ENCODE assay signal across 10 mouse cellular contexts in genomic region chr13:110318746-110319145, GRCm38 (mm10). TPM values are rescaled to one million over a fixed set of nuclear protein-coding genes. Genes with fewer than 3 reads are reported as not detected.
DNase-seq lines count a peak whose midpoint lies in the region; ATAC-seq and TF ChIP-seq lines count a peak whose summit lies in the region.
"Had no signal": no experiment of that assay in that cellular context is flagged by ENCODE, and none has a peak within 500 bp of the region (broad histone marks: within the 10 kb centered on the region; RNA-seq: fewer than 3 reads in every experiment).

No protein-coding gene starts in this region.

- no peak overlapping the region for H3K9ac ChIP-seq in hindbrain, postnatal 0 days (replicated peaks; ENCODE audit: low read length)
- no peak overlapping the region for H3K9ac ChIP-seq in MEL (ENCODE audit: control insufficient read depth, low read depth, low read length, poor library complexity, severe bottlenecking)
- H3K9ac ChIP-seq: liver, embryonic 13.5 days; neural tube, embryonic 15.5 days had no signal

- no peaks in the 10 kb centered on the region for H3K4me1 ChIP-seq in hindbrain, postnatal 0 days (ENCODE audit: insufficient read depth, low read length)
- H3K4me1 ChIP-seq in hindbrain, embryonic 10.5 days (replicated peaks) = no peaks in the 10 kb centered on the region
- peaks cover 0 to 3% of the 10 kb centered on the region in 2 experiments; a peak in 1 of 4 replicates for H3K4me1 ChIP-seq in MEL (ENCODE audit: control insufficient read depth in 1 of 2, insufficient read depth in 2 of 2, low read length in 2 of 2)
- H3K4me1 ChIP-seq in cerebellum, adult 2 months (ENCODE audit: control insufficient read depth, insufficient read depth, low read length) = no peaks in the 10 kb centered on the region
- H3K4me1 ChIP-seq: liver, embryonic 13.5 days; neural tube, embryonic 15.5 days had no signal

- WGBS in hindbrain, postnatal 0 days = 42% methylated on average over 4 of the region's 4 CpGs
- WGBS in hindbrain, embryonic 10.5 days = 79% methylated on average over 4 of the region's 4 CpGs
- 17% methylated on average over 4 of the region's 4 CpGs for WGBS in cerebellum, adult 2 months

- TF ChIP-seq POLR2A in MEL (IDR thresholded peaks at IDR 0.05; ENCODE audit: control insufficient read depth in 1 of 2, insufficient read depth in 1 of 2, low read depth in 1 of 2, low read length in 2 of 2, poor library complexity in 1 of 2) = no peak
- no peak for TF ChIP-seq POLR2A in cerebellum, adult 2 months (IDR thresholded peaks at IDR 0.05; ENCODE audit: borderline replicate concordance, insufficient read depth, low read length)

- intact Hi-C loops in left cerebral cortex, postnatal 4 days (cut with DNase I) = no loop called here
- intact Hi-C loops in gastrocnemius, adult 2 months (cut with DNase I) = no loop called here

- no peaks in the 10 kb centered on the region for H3K79me2 ChIP-seq in MEL (ENCODE audit: control insufficient read depth, insufficient read depth, low read length, poor library complexity)

- no peaks in the 10 kb centered on the region for H3K27me3 ChIP-seq in hindbrain, postnatal 0 days (ENCODE audit: insufficient read depth, low read length)
- no peaks in the 10 kb centered on the region for H3K27me3 ChIP-seq in hindbrain, embryonic 10.5 days (ENCODE audit: insufficient read depth, poor library complexity, severe bottlenecking)
- H3K27me3 ChIP-seq in MEL (ENCODE audit: control insufficient read depth in 1 of 2, insufficient read depth in 2 of 2, low read length in 2 of 2) = no peaks in the 10 kb centered on the region
- no peaks in the 10 kb centered on the region for H3K27me3 ChIP-seq in cerebellum, adult 2 months (ENCODE audit: control insufficient read depth, insufficient read depth, low read length)
- H3K27me3 ChIP-seq: liver, embryonic 13.5 days; neural tube, embryonic 15.5 days had no signal

- H3K4me2 ChIP-seq in hindbrain, postnatal 0 days (ENCODE audit: low read depth, low read length) = no peak overlapping the region
- H3K4me2 ChIP-seq: liver, embryonic 13.5 days; neural tube, embryonic 15.5 days had no signal

- ATAC-seq in hindbrain, postnatal 0 days = no peak

- peak; percentile 70 for DNase-seq in hindbrain, postnatal 0 days (ENCODE audit: low spot score)
- DNase-seq in hindbrain, embryonic 10.5 days (ENCODE audit: low spot score) = no peak
- no peak for DNase-seq in MEL (ENCODE audit: low read depth, low spot score)
- DNase-seq in cerebellum, adult 2 months = peak in 1 of 2 experiments; percentile 6
- DNase-seq in left cerebral cortex, postnatal 4 days = peak; percentile 19
- DNase-seq in urinary bladder, adult 18-20 months (ENCODE audit: low spot score in 2 of 2) = no peak
- DNase-seq in testis, postnatal 14 days (ENCODE audit: low spot score) = no peak
- DNase-seq in gastrocnemius, adult 2 months = no peak
- DNase-seq: liver, embryonic 13.5 days had no signal

- TF ChIP-seq EP300 in MEL (IDR thresholded peaks at IDR 0.05; ENCODE audit: low read depth in 1 of 2, low read length in 2 of 2) = peak in 1 of 2 experiments; percentile 41; a peak in 1 of 4 replicates

- no peak overlapping the region for H3K27ac ChIP-seq in hindbrain, postnatal 0 days
- no peak overlapping the region for H3K27ac ChIP-seq in hindbrain, embryonic 10.5 days
- no peak overlapping the region for H3K27ac ChIP-seq in MEL (ENCODE audit: control insufficient read depth, low read depth, low read length)
- no peak overlapping the region for H3K27ac ChIP-seq in cerebellum, adult 2 months (ENCODE audit: insufficient read depth, low read length)
- H3K27ac ChIP-seq in gastrocnemius, adult 2 months = no peak overlapping the region
- H3K27ac ChIP-seq: liver, embryonic 13.5 days; neural tube, embryonic 15.5 days had no signal

- H3K36me3 ChIP-seq in hindbrain, postnatal 0 days (ENCODE audit: insufficient read depth, low read length) = no peaks in the 10 kb centered on the region
- H3K36me3 ChIP-seq in hindbrain, embryonic 10.5 days = no peaks in the 10 kb centered on the region
- H3K36me3 ChIP-seq in MEL (ENCODE audit: control insufficient read depth in 1 of 2, insufficient read depth in 2 of 2, low read length in 2 of 2) = no peaks in the 10 kb centered on the region; a peak in 1 of 4 replicates
- H3K36me3 ChIP-seq: liver, embryonic 13.5 days; neural tube, embryonic 15.5 days had no signal

- TF ChIP-seq RAD21 in MEL (IDR thresholded peaks at IDR 0.05; ENCODE audit: low read depth, low read length) = peak; percentile 31

- no peaks in the 10 kb centered on the region for H3K9me3 ChIP-seq in hindbrain, postnatal 0 days (ENCODE audit: low read length)
- H3K9me3 ChIP-seq in hindbrain, embryonic 10.5 days = no peaks in the 10 kb centered on the region
- H3K9me3 ChIP-seq in MEL (replicated peaks; ENCODE audit: insufficient read depth, low read length) = no peaks in the 10 kb centered on the region
- H3K9me3 ChIP-seq: liver, embryonic 13.5 days; neural tube, embryonic 15.5 days had no signal

- no peak overlapping the region for H3K4me3 ChIP-seq in hindbrain, postnatal 0 days (ENCODE audit: low read length)
- H3K4me3 ChIP-seq in hindbrain, embryonic 10.5 days = no peak overlapping the region
- H3K4me3 ChIP-seq in MEL (ENCODE audit: control insufficient read depth in 1 of 2, insufficient read depth in 1 of 2, low read depth in 2 of 2, low read length in 2 of 2) = peak overlapping the region in 1 of 2 experiments; percentile 6; a peak in 1 of 4 replicates
- H3K4me3 ChIP-seq in cerebellum, adult 2 months (replicated peaks; ENCODE audit: insufficient read depth, low read depth, low read length) = no peak overlapping the region
- H3K4me3 ChIP-seq in gastrocnemius, adult 2 months = no peak overlapping the region
- H3K4me3 ChIP-seq: liver, embryonic 13.5 days; neural tube, embryonic 15.5 days had no signal

- peak; percentile 64 for TF ChIP-seq CTCF in hindbrain, postnatal 0 days (IDR thresholded peaks at IDR 0.05; ENCODE audit: low read depth)
- TF ChIP-seq CTCF in MEL (IDR thresholded peaks at IDR 0.05 in 2 of 3, conservative IDR thresholded peaks at IDR 0.05 in 1 of 3; ENCODE audit: control insufficient read depth in 1 of 3, insufficient read depth in 1 of 3, low read depth in 2 of 3, low read length in 3 of 3, poor library complexity in 1 of 3, severe bottlenecking in 1 of 3) = peak in 2 of 3 experiments; percentile 20 to 34; a peak in 2 of 6 replicates
- peak; percentile 32; the same call in 1 of the 2 replicates for TF ChIP-seq CTCF in cerebellum, adult 2 months (IDR thresholded peaks at IDR 0.05; ENCODE audit: borderline replicate concordance, insufficient read depth, low read depth, low read length)
- TF ChIP-seq CTCF in gastrocnemius, adult 2 months (IDR thresholded peaks at IDR 0.05) = no peak; the same call in 1 of the 2 replicates

TF ChIP-seq in MEL, 35 proteins besides CTCF, POLR2A, EP300 and RAD21:
- TF ChIP-seq SMC3 (IDR thresholded peaks at IDR 0.05; ENCODE audit: low read depth, low read length) = 0 out of 2 replicates have a peak, but pooled peaks have one; percentile 17
- no peak for TF ChIP-seq RCOR1 (IDR thresholded peaks at IDR 0.05; ENCODE audit: low read depth, low read length)
- TF ChIP-seq TCF12 (IDR thresholded peaks at IDR 0.05; ENCODE audit: low read depth, low read length) = peak; percentile 31; the same call in 1 of the 2 replicates
- TF ChIP-seq MYB (IDR thresholded peaks at IDR 0.05; ENCODE audit: low read depth, low read length) = peak; percentile 42; the same call in 1 of the 2 replicates
- TF ChIP-seq ETS1 (IDR thresholded peaks at IDR 0.05; ENCODE audit: low read depth, low read length) = 0 out of 2 replicates have a peak, but pooled peaks have one; percentile 6
- TF ChIP-seq USF1 (IDR thresholded peaks at IDR 0.05; ENCODE audit: low read depth, low read length) = peak; percentile 56; the same call in 1 of the 2 replicates
- TF ChIP-seq POLR2AphosphoS5 (IDR thresholded peaks at IDR 0.05; ENCODE audit: borderline replicate concordance, low read depth, low read length) = no peak
TF ChIP-seq in MEL: peak in this region for 5.

RNA-seq across cellular contexts. Expression of gene Rab3c, which starts 38.0 kb away (rescaled TPM):
- total RNA-seq in hindbrain, postnatal 0 days (2014; rRNA removed) = 125 and 126 TPM in 2 replicates
- polyA plus RNA-seq in hindbrain, postnatal 0 days (2015; fragmentation: Nextera tagmentation; extraction: Ambion mirVana) = 126 and 130 TPM in 2 replicates
- 10.1 and 35.5 TPM in 2 replicates for polyA plus RNA-seq in hindbrain, embryonic 10.5 days (2016; fragmentation: Nextera tagmentation; extraction: Ambion mirVana)
- total RNA-seq in MEL (2012; rRNA removed) = not detected in 2 replicates
- polyA plus RNA-seq in MEL (2012; ENCODE audit: insufficient read depth in 1 of 2, insufficient read length in 2 of 2, low read depth in 1 of 2, low replicate concordance in 2 of 2, missing spikeins in 1 of 2) = not detected
- 57.5 and 61.2 TPM in 2 replicates for polyA plus RNA-seq in cerebellum, adult 2 months (2012; rRNA removed)
- 100 to 1,000 TPM; 114 to 116 TPM for total RNA-seq in left cerebral cortex, postnatal 4 days (2021)
- total RNA-seq in gastrocnemius, adult 2 months (2021) = not detected

RNA-seq across cellular contexts. Expression of gene Gapt, which starts 38.3 kb away (rescaled TPM):
- total RNA-seq in hindbrain, postnatal 0 days (2014; rRNA removed) = not detected in 2 replicates
- 0.06 TPM in 1 of 2 replicates, not detected in the other for polyA plus RNA-seq in hindbrain, postnatal 0 days (2015; fragmentation: Nextera tagmentation; extraction: Ambion mirVana)
- polyA plus RNA-seq in hindbrain, embryonic 10.5 days (2016; fragmentation: Nextera tagmentation; extraction: Ambion mirVana) = 0.09 and 0.10 TPM in 2 replicates
- 0.12 and 0.16 TPM in 2 replicates for total RNA-seq in MEL (2012; rRNA removed)
- under 1 TPM in 1 of 2 experiments, not detected in 1; 0.07 TPM for polyA plus RNA-seq in MEL (2012; ENCODE audit: insufficient read depth in 1 of 2, insufficient read length in 2 of 2, low read depth in 1 of 2, low replicate concordance in 2 of 2, missing spikeins in 1 of 2)
- not detected in 2 replicates for polyA plus RNA-seq in cerebellum, adult 2 months (2012; rRNA removed)
- not detected for total RNA-seq in left cerebral cortex, postnatal 4 days (2021)
- under 1 TPM; 0.13 to 0.14 TPM for total RNA-seq in gastrocnemius, adult 2 months (2021)
- polyA plus RNA-seq: neural tube, embryonic 15.5 days had no signal

Comparison
In these comparisons a context has a peak if more than half of its experiments do, and no peak if none do; other contexts are left out.
1. DNase-seq: peak in hindbrain, postnatal 0 days (single experiment) and left cerebral cortex, postnatal 4 days (single experiment); none in hindbrain, embryonic 10.5 days (single experiment), MEL (single experiment), urinary bladder, adult 18-20 months (0 of 2), testis, postnatal 14 days (single experiment) and gastrocnemius, adult 2 months (single experiment).
2. RNA of gene Rab3c, which starts 38.0 kb away (total RNA-seq): 125 to 126 TPM in hindbrain, postnatal 0 days and 114 to 116 TPM in left cerebral cortex, postnatal 4 days; not detected in MEL and not detected in gastrocnemius, adult 2 months; every median in the first group is over 100 times any median in the second.